Mouse (Mus musculus) embryo, embryonic 11 days (tissue): Measurements from ENCODE around the gene Igfbp6.

Source experiments
- DNase-seq: peaks from one replicate; pipeline ENCODE4 v3.0.0-alpha.2; 2015

Igfbp6 gene

GRCm38 (mm10) chr15:102110271-102110670, 33.9 kb upstream of the Igfbp6 start:
- no peak for DNase-seq

GRCm38 (mm10) chr15:102110701-102111494, 33.3 kb upstream of the Igfbp6 start:
- DNase-seq, result no peak

DNA sequence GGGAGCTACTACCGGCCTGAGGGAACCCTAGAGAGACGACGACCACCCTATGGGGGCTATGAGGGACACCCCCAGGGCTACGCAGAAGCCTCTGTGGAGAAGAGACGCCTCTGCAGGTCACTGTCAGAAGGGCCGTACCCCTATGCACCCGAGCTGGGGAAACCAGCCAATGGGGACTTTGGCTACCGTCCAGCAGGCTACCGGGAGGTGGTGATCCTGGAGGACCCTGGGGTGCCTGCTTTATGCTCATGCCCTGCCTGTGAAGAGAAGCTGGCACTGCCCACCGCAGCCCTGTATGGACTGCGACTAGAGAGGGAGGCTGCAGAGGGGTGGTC, 32.7 kb upstream of the Igfbp6 start:
- DNase-seq, result no peak

DNA sequence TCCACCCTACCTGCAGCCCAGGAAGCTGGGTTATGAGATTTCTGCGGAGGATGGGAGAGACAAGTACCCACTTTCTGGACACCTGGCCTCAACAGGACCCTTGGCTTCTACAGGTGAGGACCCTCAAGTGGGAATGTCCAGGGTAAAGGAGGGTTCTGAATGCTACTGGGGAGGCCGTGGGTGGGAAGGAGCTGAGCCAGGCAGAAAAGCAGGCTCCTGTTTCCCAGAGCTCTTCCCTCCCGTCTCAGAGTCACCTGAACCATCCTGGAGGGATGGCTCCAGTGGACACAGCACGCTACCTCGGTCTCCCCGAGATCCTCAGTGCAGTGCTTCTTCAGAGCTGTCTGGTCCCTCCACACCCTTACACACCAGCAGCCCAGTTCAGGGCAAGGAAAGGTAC, 32.0 kb upstream of the Igfbp6 start:
- DNase-seq, result no peak

DNA sequence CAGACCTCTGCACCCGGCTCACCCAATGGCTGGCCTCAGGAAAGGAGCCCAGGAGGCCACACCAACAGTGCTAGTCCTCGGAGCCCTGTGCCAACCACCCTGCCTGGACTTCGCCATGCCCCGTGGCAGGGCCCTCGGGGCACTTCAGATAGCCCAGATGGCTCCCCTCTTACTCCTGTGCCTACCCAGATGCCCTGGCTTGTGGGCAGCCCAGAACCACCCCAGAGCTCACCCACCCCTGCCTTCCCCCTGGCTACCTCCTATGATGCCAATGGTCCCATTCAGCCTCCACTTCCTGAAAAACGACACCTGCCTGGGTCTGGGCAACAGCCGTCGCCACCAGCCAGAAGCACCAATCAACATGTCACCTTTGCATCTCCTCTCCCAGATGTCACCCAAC, 31.3 kb upstream of the Igfbp6 start:
- DNase-seq, result no peak

DNA sequence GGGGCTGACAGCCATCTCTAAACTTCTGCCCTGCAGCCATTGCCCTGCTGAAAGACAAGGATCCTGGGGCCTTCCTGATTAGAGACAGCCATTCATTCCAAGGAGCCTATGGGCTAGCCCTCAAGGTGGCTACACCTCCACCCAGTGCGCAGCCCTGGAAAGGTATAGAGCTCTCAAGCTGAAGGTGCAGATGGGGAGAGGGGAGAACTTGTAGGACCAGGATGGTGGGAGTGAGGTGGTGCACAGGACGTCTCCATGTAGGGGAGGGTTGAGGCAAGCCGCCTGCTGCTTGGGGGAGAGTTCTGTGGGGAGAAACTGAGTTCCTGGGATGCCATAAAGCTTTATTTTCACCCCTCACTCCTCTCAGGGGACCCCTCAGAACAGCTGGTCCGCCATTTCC, 30.5 kb upstream of the Igfbp6 start:
- no peak for DNase-seq

DNA sequence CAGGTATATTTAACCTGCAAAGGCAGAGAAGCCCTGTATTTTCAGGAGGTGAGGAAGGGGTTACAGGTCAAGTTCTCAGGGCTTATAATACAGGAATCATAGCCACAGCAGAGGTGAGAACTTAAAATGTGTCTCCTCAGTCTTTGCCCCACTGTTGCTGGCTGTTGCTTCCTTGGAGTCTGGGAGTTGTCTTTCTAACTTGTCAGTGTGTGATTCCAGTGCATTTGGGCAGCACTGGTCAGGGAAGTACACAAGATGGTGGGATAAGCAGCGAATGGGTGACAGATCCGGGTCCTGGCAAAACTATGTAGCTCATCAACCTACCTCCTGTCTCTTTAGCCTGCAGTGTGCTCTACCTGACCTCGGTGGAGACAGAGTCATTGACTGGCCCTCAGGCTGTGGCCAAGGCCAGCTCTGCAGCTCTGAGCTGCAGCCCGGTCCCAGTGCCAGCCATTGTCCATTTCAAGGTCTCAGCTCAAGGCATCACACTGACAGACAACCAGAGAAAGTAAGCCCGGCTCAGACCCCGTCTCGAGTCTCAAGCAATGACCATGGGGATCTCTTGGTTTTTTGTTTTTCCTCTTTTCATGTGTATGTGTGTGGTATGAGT, 29.4 kb upstream of the Igfbp6 start:
- no peak for DNase-seq

DNA sequence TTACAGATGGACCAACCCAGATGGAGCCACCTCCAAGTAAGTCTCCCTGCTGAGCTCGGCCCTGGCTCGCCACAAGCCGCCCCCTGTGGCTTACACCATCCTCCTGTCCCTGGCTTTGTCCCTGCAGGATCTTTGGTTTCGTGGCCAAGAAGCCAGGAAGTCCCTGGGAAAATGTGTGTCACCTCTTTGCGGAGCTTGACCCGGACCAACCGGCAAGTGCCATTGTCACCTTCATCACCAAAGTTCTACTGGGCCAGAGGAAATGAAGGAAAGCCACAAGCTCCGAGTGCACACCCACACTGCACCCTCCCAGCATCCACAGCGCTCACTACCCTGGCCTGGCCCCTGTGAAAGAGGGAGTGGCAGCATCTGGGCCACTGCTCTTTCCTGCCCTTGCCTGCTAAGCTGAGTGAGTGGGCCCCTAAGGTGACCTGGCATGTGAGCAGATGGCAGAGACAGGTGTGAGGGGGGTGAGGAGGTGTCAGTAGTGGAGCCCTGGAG, 28.4 kb upstream of the Igfbp6 start:
- DNase-seq, result no peak

DNA sequence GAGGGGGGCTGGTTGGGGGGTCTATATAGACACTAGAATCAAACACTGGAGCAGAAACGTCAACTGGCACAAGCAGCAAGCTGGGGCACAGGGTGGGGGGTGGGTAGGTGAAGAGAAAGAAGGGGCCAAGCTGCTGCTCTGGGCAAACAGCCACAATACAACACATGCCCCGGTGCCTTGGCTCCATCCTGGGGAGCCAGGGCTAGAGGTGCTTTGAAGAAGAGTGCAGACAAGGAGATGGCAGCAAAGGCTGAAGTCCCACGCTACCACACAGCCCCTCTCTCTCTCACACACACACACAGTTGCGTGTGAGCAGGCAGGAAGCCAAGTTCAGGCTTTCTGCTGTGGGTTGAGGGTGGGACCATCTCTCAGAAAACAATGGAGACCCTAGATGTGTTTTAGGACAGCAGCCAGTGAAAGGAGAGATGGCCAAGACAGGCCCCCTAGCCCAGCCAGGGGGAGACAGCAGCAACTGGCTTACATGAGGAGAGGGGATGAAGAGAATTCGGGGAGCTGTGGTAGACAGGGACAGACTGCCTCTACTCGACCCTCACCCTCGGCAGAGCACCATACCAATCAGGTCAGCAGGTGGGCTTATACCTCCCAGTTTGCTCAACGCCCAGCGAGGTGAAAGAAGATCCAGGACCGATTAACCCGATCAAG, 27.3 kb upstream of the Igfbp6 start:
- no peak for DNase-seq

GRCm38 (mm10) chr15:102117461-102118443, 26.4 kb upstream of the Igfbp6 start:
- no peak for DNase-seq

- DNase-seq, result no peak
Measured at GRCm38 (mm10) chr15:102118591-102118990, 25.6 kb upstream of the Igfbp6 start.

DNA sequence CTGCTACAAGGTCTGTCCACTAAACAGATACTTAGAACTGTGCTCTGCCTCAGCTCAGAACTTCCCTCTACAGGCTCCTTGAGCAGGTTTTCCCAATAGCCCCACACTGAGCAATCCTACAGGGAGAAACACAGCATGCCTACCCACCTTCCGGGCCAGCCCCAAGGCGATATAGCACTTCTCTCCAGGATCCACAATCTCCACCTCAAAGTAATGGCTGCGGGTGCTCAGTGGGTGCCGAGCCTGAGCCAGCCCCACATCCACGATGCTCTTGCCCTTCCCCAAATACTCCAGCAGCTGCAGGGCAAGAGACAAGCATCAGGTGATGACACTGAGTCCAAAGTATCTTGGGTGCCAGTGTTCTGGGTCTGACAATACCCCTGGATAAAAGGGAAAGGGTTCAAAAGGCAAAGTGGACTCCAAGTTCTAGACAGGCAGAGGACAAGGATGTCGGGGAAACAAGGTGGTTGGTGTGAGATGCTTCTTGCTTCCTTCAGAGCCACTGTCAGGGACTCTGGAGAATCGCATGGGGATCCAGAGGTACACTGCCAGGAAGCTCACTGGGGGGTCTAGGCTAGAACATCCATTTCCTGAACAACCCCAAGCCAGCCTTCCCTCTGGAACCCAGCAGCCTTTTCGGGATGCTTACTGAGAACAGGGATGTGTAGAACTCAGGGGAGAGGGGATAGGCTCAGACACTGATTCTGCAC, 24.9 kb upstream of the Igfbp6 start:
- no peak for DNase-seq

DNA sequence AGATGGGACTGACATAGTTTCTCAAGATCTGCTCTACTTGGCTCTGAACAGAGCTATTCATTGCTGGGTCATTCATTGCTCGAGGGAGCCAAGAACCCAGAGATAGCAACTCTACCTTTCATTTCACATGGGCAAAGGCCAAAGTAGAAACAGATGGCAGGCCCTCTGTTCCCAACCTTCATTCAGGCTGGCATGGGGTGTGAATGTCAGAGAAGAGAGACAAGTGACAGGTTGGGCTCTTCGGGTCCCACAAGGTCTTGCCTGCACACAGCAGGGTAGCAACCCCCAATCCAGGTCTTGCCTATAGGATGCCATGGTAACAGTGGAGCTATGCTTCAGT, 24.4 kb upstream of the Igfbp6 start:
- DNase-seq, result no peak

GRCm38 (mm10) chr15:102120530-102120929, 23.6 kb upstream of the Igfbp6 start:
- DNase-seq, result no peak

DNA sequence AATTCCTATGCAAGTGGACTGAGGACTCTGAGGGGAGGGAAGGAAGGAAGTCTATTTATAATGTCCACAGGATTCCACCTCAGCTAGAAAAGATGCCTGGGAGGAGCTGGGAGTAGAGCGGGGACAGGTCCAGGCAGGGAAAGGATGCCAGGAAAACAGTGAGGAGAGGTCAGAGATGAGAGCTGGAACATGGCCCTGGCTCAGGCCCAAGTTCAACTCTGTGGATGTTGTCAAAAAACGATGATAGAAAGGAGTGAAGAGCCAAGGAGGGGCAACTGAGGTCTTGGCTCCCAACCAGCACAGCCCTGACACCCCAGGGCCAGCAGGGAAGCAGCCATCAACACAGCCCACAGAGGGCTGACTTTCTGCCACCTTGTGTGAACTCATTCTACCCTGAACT, 17.9 kb upstream of the Igfbp6 start:
- no peak for DNase-seq

DNA sequence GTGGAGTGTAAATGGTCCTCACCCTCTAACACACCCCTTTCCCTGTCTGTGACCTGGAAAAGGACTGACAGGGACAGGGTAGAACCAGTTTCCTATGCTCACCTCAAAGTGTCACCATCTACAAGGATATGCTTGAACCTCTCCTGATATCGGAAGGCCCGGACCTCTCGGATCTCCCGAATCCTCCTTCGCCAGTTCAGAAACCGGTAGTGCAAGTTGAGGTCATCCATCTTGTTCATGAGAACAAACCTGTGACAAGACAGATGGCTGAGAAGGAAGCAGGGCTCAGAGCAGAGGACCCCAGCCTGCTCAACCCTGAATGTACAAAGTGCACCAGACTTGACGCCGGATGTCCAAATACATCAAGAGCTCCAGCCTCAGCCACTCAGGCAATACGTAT, 10.8 kb upstream of the Igfbp6 start:
- DNase-seq, result no peak

DNA sequence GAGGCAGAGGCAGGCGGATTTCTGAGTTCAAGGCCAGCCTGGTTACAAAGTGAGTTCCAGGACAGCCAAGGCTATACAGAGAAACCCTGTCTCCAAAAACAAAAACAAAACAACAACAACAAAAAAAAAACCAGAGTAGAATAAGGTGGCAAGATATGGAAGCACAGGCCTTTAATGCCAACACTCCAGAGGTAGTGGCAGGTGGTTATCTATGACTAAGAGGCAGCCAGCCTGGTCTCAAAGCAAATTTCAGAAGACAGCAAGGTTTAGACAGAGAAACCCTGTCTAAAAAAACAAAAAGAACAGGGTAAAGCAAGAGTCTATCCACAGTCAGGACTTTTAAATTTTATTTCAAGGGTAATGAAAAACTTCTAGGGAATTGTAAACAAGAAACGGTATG, 9.5 kb upstream of the Igfbp6 start:
- DNase-seq, result no peak

- no peak for DNase-seq
Measured at GRCm38 (mm10) chr15:102135522-102136128, 8.5 kb upstream of the Igfbp6 start.

DNA sequence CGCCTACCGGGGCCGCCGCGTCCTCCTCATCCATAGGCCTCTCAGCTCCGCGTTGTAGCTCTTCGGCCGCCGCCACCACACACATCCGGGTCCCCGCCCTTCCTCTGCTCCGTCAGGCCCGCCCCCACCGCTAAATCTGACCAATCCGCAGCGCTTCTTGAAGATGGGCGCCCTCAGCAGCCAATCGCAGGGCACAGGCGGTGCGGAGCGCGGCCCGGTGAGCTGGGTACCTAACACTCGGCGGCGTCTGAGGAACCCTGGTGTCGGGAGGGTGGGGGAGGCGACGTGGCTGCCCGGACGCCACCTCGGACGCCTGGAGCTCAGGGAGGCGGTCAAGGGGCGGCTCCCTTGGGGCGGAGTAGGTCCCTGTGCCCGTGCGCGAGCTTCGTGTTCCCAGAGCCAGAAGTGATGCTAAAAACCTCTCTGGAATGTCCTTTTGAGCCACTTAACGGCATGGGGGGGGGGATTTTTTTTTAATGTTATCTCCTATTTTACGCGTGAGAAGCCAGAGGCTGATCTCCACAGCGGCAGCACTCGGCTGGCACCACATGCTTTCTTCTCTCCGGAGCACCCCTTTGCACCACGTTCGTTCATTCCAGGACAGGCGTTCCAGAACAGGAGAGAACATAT, 7.9 kb upstream of the Igfbp6 start, which contains the start of gene Spryd3:
Gene Spryd3 (minus strand): TSS at position 106 of the 630 bp plus-strand sequence.
- DNase-seq, result peak; percentile 97

- DNase-seq, result no peak
Measured at GRCm38 (mm10) chr15:102141120-102141519, 3.0 kb upstream of the Igfbp6 start.
